Mouse (Mus musculus): ENCODE measurements around the gene Gm21762.
"Not testable (repeated sequence)": the region's sequence is repeated elsewhere in the genome, so short reads cannot be mapped to it uniquely, and the experiment has no call there.

The Gm21762 gene

GRCm38 (mm10) chr13:120215847-120216246 lies at the start of gene Gm21762:
Gm21762 (minus strand) TSS chr13:120215947.
- not testable (repeated sequence) for DNase-seq (ENCODE audit: low spot score)

DNA sequence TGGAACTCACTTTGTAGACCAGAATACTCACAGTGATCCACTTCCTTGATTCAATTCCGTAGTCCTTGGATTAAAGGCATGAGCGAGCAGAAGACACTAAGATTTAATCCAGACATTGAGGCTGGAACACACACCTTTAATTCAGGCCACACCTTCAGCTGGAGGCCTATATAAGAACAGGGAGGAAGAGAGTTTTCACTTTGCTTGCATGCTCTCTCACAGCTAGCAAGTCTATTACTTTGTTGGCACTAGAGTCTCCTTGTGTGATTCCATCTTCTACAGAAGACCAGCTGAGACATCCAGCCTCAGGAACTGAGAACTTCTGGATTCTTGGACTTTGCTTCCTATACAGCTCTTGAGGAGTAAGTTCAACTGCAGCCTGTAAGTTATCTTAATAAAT lies 47.1 kb upstream of the Gm21762 start, which contains the start of gene AF067061:
TSS of gene AF067061 (plus strand) at position 245 of the 400 bp plus-strand sequence.
- DNase-seq (ENCODE audit: low spot score), result not testable (repeated sequence)

- not testable (repeated sequence) for DNase-seq (ENCODE audit: low spot score)
Observed at GRCm38 (mm10) chr13:120259718-120260117, 44.0 kb upstream of the Gm21762 start.

GRCm38 (mm10) chr13:120258817-120259658 lies 43.3 kb upstream of the Gm21762 start:
- DNase-seq (ENCODE audit: low spot score), result not testable (repeated sequence)

DNA sequence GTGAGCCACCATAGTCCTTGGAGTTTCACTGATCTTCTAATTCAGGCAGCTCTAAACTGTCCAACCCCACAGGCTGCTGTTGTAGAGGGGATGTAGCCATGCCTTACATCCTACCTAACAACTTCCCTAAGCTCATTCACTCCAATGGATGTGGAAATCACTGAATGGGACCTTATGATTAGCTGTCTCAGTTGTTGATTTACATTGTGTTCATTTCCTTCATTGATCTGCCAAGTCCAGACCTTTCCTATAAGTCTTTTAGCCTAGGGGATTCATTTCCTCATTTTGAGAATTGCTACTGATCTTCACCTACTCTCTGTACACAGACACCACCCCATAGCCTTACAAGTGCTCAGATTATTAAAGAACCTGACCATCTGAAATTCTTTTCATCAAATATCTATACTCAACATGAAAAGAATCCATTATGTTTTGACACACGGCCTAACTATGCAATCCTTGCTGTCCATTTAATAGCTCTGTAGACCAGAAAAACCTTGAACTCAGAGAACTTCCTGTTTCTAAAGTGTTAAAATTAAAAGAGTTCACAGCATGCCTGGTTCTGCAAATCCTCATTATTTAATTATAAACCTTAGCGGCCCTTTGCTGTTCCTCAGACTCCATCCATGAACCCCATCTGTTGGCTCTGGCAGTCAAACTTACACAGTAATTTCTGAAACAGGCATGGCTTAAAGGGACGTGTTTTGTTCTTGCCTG lies 35.6 kb upstream of the Gm21762 start:
- DNase-seq (ENCODE audit: low spot score), result not testable (repeated sequence)

DNA sequence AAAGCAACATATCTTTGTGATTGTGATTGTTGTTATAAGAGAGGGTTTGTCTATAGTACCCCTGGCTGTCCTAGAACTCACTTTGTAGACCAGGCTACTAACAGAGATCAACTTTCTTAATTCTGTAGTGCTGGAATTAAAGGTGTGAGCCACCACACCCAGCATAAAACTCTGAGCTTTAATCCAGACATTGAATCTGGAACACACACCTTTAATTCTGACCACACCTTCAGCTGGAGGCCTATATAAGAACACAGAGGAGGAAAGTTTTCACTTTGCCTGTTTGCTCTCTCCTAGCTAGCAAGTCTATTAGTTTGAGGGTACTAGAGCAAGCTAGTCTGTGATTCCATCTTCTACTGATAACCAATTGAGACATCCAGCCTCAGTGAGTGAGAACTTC lies 23.1 kb upstream of the Gm21762 start, which contains the start of gene Gm21731:
TSS of gene Gm21731 (plus strand) at position 301 of the 400 bp plus-strand sequence.
- not testable (repeated sequence) for DNase-seq (ENCODE audit: low spot score)

DNA sequence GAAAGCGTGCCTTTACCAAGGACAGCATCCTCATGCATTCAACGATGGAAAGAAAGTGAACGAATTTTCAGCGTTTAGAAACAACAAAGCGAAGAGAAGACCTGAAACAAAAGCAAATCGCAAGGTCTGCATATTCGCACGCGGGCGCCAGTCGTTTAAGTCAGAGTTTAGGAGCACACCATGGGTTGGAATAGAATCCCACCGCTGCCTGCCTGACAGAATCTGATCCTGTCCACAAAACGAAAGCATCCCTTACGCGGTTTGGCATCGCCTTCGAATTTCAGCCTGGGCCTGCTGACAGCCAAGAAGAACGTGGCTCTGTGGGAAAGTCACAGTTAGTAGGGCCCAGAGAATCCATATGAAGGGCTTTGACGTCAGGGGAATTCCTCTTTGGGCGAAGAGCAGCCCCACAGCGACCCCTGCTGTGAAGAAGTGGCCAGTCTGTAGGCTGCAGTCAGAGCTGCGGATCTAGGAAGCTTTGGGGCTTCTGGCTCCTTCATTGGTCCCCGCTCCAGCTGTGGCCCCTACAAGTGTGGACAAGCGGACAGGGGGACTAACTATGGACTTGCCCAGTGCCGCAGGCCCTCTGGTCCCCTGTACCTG lies 16.8 kb upstream of the Gm21762 start:
- not testable (repeated sequence) for DNase-seq (ENCODE audit: low spot score)

DNA sequence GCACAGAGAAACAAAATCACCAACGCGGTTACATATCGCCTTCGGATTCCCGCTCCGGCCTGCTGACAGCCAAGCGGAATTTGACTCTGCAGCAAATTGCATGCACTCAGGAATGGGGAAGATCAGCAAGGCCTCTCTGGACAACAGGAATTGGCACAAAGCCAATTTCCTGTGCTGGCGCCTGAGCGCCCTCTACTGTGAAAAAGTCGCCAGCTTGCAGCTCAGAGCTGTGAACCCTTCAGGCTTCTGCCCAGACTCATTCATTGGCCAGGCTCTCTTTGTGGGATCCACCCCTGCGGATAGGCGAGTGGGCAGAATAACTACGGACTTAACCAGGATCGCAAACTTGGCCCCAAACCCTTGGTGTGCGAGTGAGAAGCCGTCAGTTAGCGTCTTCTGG lies 16.1 kb upstream of the Gm21762 start:
- DNase-seq (ENCODE audit: low spot score), result not testable (repeated sequence)

- DNase-seq (ENCODE audit: low spot score), result not testable (repeated sequence)
Observed at GRCm38 (mm10) chr13:120223012-120223659, 7.4 kb upstream of the Gm21762 start.

DNA sequence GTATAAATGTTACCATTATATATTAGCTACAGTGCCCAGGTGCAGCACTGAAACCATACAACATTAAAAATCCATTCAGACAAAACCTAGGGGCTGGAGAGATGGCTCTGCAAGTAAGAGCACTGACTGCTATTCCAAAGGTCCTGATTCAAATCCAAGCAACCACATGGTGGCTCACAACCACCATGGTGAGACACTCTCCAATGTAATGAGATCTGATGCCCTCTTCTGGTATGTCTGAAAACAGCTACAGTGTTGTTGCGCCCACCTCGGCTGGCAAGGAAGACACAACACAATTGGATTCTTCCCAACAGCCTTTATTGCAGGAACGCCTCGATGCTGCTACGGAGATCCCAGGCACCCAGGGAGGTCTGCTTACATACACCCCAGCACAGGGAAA lies 5.2 kb upstream of the Gm21762 start:
- DNase-seq (ENCODE audit: low spot score), result not testable (repeated sequence)

GRCm38 (mm10) chr13:120196189-120196821 lies 19.4 kb downstream of the Gm21762 start:
- DNase-seq (ENCODE audit: low spot score), result not testable (repeated sequence)

- DNase-seq (ENCODE audit: low spot score), result not testable (repeated sequence)
Observed at GRCm38 (mm10) chr13:120172133-120172532, 43.6 kb downstream of the Gm21762 start, which contains the start of gene Gm21818. Gm21818 (plus strand) TSS chr13:120172433.

DNA sequence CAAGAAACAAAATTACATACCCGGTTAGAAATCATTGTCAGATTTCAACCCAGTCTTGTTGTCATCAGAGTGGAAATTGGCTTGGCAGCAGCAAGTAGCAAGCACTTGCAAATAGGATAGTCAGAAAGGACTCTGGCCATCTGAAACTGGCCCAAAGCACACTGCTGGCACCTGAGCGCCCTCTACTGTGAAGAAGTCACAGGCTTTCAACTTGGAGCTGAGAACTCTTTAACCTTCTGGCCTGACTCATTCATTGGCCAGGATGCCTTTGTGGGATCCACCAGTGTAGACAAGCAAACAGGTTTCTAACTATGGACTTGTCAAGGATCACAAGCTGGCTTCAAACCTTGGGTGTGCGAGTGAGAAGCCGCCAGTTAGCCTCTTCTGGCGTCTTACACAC lies 47.4 kb downstream of the Gm21762 start:
- not testable (repeated sequence) for DNase-seq (ENCODE audit: low spot score)
